Mouse (Mus musculus): ENCODE data around the gene Snw1. TPM values are rescaled to one million over a fixed set of nuclear protein-coding genes. Genes with fewer than 3 reads are reported as not detected.
A peak's percentile ranks its signal among the peaks of the same experiment; 100 is the strongest.

The Snw1 gene
- polyA plus RNA-seq, 1 experiment from 2014 or later: 134 TPM

Small RNA genes within 50 kb of the gene (microRNA-seq; reads per million reads assigned to microRNA genes)
- 36.9 reads per million, percentile 36 among the genes with 10 or more reads in this experiment for gene Mir3068

Other genes starting within 250 kb of the Snw1 start
- 1.6 and 1.8 TPM in 2 replicates for gene Noxred1, start 233.5 kb downstream of the Snw1 start, polyA plus RNA-seq (2016; fragmentation: Nextera tagmentation; extraction: Ambion mirVana)
- gene Vipas39, start 206.0 kb downstream of the Snw1 start, polyA plus RNA-seq (2016; fragmentation: Nextera tagmentation; extraction: Ambion mirVana): 60.0 and 62.1 TPM in 2 replicates
- gene Ahsa1, start 205.8 kb downstream of the Snw1 start, polyA plus RNA-seq (2016; fragmentation: Nextera tagmentation; extraction: Ambion mirVana): 181 and 187 TPM in 2 replicates
- gene Ism2, start 172.6 kb downstream of the Snw1 start, polyA plus RNA-seq (2016; fragmentation: Nextera tagmentation; extraction: Ambion mirVana): 1.0 and 1.1 TPM in 2 replicates
- 72.2 and 77.7 TPM in 2 replicates for gene Sptlc2, start 83.9 kb downstream of the Snw1 start, polyA plus RNA-seq (2016; fragmentation: Nextera tagmentation; extraction: Ambion mirVana)
- 241 and 269 TPM in 2 replicates for gene Slirp, start 28.4 kb downstream of the Snw1 start, polyA plus RNA-seq (2016; fragmentation: Nextera tagmentation; extraction: Ambion mirVana)
- 48.1 and 53.9 TPM in 2 replicates for gene Alkbh1, start 28.3 kb downstream of the Snw1 start, polyA plus RNA-seq (2016; fragmentation: Nextera tagmentation; extraction: Ambion mirVana)
- gene Gm5788, start 22.4 kb upstream of the Snw1 start, polyA plus RNA-seq (2016; fragmentation: Nextera tagmentation; extraction: Ambion mirVana): not detected in 2 replicates
- gene Gm8300, start 42.0 kb upstream of the Snw1 start, polyA plus RNA-seq (2016; fragmentation: Nextera tagmentation; extraction: Ambion mirVana): not detected in 2 replicates
- not detected in 2 replicates for gene Oog1, start 130.4 kb upstream of the Snw1 start, polyA plus RNA-seq (2016; fragmentation: Nextera tagmentation; extraction: Ambion mirVana)
- gene Gm4027, start 146.6 kb upstream of the Snw1 start, polyA plus RNA-seq (2016; fragmentation: Nextera tagmentation; extraction: Ambion mirVana): not detected in 2 replicates
- gene Gm16381, start 172.3 kb upstream of the Snw1 start, polyA plus RNA-seq (2016; fragmentation: Nextera tagmentation; extraction: Ambion mirVana): not detected in 2 replicates

All from hindbrain, embryonic 12.5 days (tissue).